In the genomic region with DNA sequence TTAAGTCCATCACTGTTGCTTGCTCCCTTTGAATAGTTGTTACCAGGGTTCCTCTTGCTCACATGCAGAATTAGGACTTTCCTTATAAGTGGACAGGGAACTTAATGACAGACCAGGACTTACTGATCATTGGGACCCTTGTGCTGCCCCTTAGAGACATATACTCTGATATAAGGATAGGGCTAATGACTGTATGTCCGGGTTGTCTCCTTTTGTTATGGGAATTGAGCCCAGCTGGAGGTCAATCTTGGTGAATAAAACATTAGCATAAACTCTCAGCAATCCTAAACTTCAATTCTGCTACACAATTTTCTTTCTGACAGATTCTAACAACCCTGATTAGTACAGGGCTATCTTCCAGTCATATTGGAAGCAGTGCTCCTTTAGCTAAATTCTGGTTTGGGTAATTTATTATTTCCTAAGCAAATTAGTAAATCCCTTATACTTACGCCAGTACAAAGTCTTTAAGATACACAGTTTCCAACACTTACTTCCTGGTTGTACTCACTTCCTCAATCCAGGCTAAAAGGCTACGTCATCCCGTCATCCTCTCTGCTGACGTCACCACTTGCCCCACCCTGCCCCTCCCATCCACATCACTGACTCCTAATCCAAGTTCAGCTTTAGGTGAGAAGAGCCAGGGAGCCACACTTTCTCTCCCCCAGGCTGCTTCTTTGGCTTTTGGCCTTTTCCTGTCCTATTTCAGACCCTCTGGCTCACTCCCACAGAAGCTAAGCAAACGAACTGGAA, we compare ENCODE assay signal across 7 mouse cellular contexts. TPM values are rescaled to one million over a fixed set of nuclear protein-coding genes. Genes with fewer than 3 reads are reported as not detected.
A peak's percentile ranks its signal among the peaks of the same experiment; 100 is the strongest.
DNase-seq lines count a peak whose midpoint lies in the region; ATAC-seq and TF ChIP-seq lines count a peak whose summit lies in the region.

No protein-coding gene starts in this region.

- peak overlapping the region; percentile 38 for H3K27ac ChIP-seq in liver, embryonic 14.5 days

- no peaks in the 10 kb centered on the region for H3K27me3 ChIP-seq in liver, embryonic 14.5 days (ENCODE audit: control insufficient read depth, insufficient read depth, low read length)

- H3K4me1 ChIP-seq in liver, embryonic 14.5 days (replicated peaks; ENCODE audit: control insufficient read depth in 2 of 2, insufficient read depth in 2 of 2, low read length in 1 of 2), result peaks cover 32 to 40% of the 10 kb centered on the region in 2 experiments

- no peak overlapping the region for H3K4me3 ChIP-seq in liver, embryonic 14.5 days (ENCODE audit: insufficient read depth in 1 of 2, low read depth in 2 of 2, low read length in 2 of 2)

- peak; percentile 36 for DNase-seq in thymus, postnatal 0 days (ENCODE audit: low spot score)
- no peak for DNase-seq in thymus, adult 18-20 months
- DNase-seq in embryo, embryonic 10.5 days (ENCODE audit: low spot score), result peak; percentile 50
- peak; percentile 59 to 86 (median 69) for DNase-seq in liver, embryonic 14.5 days (ENCODE audit: low read depth in 3 of 3, low spot score in 3 of 3)
- no peak for DNase-seq in cerebellum, postnatal 25 days
- no peak for DNase-seq in gastrocnemius, postnatal 25 days
- DNase-seq in cerebellum, postnatal 36 days, result no peak

- no peak for TF ChIP-seq CTCF in liver, embryonic 14.5 days (IDR thresholded peaks at IDR 0.05; ENCODE audit: low read depth)

- H3K36me3 ChIP-seq in liver, embryonic 14.5 days (replicated peaks; ENCODE audit: control insufficient read depth, insufficient read depth, low read depth), result no peaks in the 10 kb centered on the region

- peak; percentile 59 for ATAC-seq in liver, embryonic 14.5 days (ENCODE audit: insufficient read depth)

- H3K4me2 ChIP-seq in liver, embryonic 14.5 days (ENCODE audit: low read depth), result peak overlapping the region; percentile 54

- whole genome bisulfite sequencing in liver, embryonic 14.5 days (ENCODE audit: insufficient replicate concordance), result 20% methylated on average over 6 of the region's 6 CpGs

- H3K9me3 ChIP-seq in liver, embryonic 14.5 days (ENCODE audit: control insufficient read depth, low read length), result no peaks in the 10 kb centered on the region

- TF ChIP-seq EP300 in liver, embryonic 14.5 days (IDR thresholded peaks at IDR 0.05; ENCODE audit: low read depth), result no peak

- peak overlapping the region; percentile 39; the same call in 1 of the 2 replicates for H3K9ac ChIP-seq in liver, embryonic 14.5 days (replicated peaks)

RNA-seq across cellular contexts. Expression of a gene that starts 23.4 kb away (rescaled TPM):
- polyA plus RNA-seq in thymus, postnatal 0 days (2015; fragmentation: Nextera tagmentation; extraction: Ambion mirVana), result 64.6 and 70.2 TPM in 2 replicates
- polyA plus RNA-seq in liver, embryonic 14.5 days (2012; rRNA removed), result 26.0 and 27.5 TPM in 2 replicates
- polyA plus RNA-seq in liver, embryonic 14.5 days (2014; fragmentation: Nextera tagmentation; extraction: Ambion mirVana), result 31.3 and 33.4 TPM in 2 replicates
- 10 to 100 TPM; 52.0 to 61.0 TPM for total RNA-seq in gastrocnemius, postnatal 25 days (2021)

RNA-seq across cellular contexts. Expression of a gene that starts 24.0 kb away (rescaled TPM):
- 22.4 and 26.4 TPM in 2 replicates for polyA plus RNA-seq in thymus, postnatal 0 days (2015; fragmentation: Nextera tagmentation; extraction: Ambion mirVana)
- polyA plus RNA-seq in liver, embryonic 14.5 days (2012; rRNA removed), result 25.0 and 26.8 TPM in 2 replicates
- polyA plus RNA-seq in liver, embryonic 14.5 days (2014; fragmentation: Nextera tagmentation; extraction: Ambion mirVana), result 25.9 and 29.9 TPM in 2 replicates
- total RNA-seq in gastrocnemius, postnatal 25 days (2021), result 10 to 100 TPM; 49.2 to 82.2 TPM

Comparison
In these comparisons a context has a peak if more than half of its experiments do, and no peak if none do; other contexts are left out.
1. DNase-seq: peak in thymus, postnatal 0 days (single experiment), embryo, embryonic 10.5 days (single experiment) and liver, embryonic 14.5 days (3 of 3); none in thymus, adult 18-20 months (0 of 2), cerebellum, postnatal 25 days (0 of 2), gastrocnemius, postnatal 25 days (single experiment) and cerebellum, postnatal 36 days (0 of 2).